Mouse (Mus musculus): Measurements from ENCODE around the gene Notch4. TPM values are rescaled to one million over a fixed set of nuclear protein-coding genes. Genes with fewer than 3 reads are reported as not detected.
A peak's percentile ranks its signal among the peaks of the same experiment; 100 is the strongest.

Gene Notch4
- polyA plus RNA-seq, 1 experiment from 2014 or later, result 13.6 TPM

DNA sequence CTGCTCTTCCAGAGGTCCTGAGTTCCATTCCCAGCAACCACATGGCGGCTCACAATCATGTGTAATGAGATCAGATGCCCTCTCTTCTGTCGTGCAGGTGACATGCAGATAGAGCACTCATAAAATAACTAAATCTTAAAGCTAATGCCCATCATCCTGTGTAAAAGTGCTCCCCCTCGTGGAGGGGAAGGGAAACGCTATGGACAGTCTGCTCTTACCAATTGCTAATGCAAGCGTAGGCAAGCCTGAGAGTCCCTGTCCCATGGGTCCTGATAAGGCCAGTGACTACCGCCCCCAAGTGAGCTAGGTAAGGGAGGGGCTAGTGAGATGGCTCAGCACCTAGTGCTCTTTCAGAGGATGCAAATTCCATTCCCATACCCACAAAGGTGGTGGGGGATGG lies 54.9 kb downstream of the Notch4 start:
- no peaks in the 10 kb centered on the region for H3K9me3 ChIP-seq
- H3K36me3 ChIP-seq, result peaks cover 59% of the 10 kb centered on the region
- H3K27me3 ChIP-seq, result no peaks in the 10 kb centered on the region
- H3K4me1 ChIP-seq, result no peaks in the 10 kb centered on the region
- H3K9ac ChIP-seq (replicated peaks), result no peak overlapping the region
- ATAC-seq (ENCODE audit: low FRiP score, low read depth), result no peak
- 20% methylated on average over 6 of the region's 6 CpGs for WGBS
- no peak overlapping the region for H3K4me3 ChIP-seq
- H3K27ac ChIP-seq (replicated peaks), result no peak overlapping the region
- H3K4me2 ChIP-seq (replicated peaks), result no peak overlapping the region

DNA sequence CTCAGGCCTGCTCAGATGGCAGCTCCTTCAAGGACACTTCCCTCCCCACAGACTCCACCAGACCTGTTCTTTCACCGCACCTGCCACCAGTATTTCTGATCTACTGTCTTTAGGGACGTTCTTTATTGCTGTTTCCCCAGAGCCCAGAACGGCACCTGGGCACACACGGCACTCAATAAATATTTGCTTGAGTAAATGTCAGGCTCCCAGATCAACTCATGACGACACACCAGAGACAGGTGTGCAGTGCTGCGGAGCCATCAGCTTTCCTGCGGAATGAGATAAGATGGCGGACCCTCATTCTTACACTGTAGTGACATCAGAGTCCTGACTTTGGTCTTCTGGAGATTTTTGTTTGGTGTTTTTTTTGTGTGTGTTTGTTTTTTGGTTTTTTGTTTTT lies 56.9 kb downstream of the Notch4 start:
- no peak for ATAC-seq (ENCODE audit: low FRiP score, low read depth)
- H3K27me3 ChIP-seq, result no peaks in the 10 kb centered on the region
- peaks cover 48% of the 10 kb centered on the region for H3K36me3 ChIP-seq
- 92% methylated on average over 8 of the region's 8 CpGs for WGBS
- H3K4me1 ChIP-seq, result peaks cover 1% of the 10 kb centered on the region
- no peak overlapping the region for H3K9ac ChIP-seq (replicated peaks)
- H3K9me3 ChIP-seq, result no peaks in the 10 kb centered on the region
- no peak overlapping the region for H3K27ac ChIP-seq (replicated peaks)
- no peak overlapping the region for H3K4me2 ChIP-seq (replicated peaks)
- H3K4me3 ChIP-seq, result no peak overlapping the region

DNA sequence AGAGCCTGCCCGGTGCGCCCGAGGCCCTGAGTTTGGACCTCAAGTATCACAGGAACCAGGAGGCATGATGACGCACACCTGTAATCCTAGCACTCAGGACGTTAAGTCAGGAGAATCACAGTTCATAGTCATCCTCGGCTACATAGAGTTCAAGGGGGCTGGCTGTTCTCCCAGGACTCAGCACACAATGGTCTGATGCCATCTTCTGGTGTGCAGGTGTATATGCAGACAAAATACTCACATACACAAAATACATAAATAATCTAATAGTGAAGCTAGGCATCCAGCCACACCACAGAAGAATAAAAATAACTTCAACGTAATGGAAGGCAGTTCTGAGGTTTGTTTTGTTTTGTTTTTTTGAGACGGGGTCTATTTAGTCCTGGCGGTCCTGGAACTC lies 59.1 kb downstream of the Notch4 start:
- ATAC-seq (ENCODE audit: low FRiP score, low read depth), result no peak
- H3K9me3 ChIP-seq, result no peaks in the 10 kb centered on the region

DNA sequence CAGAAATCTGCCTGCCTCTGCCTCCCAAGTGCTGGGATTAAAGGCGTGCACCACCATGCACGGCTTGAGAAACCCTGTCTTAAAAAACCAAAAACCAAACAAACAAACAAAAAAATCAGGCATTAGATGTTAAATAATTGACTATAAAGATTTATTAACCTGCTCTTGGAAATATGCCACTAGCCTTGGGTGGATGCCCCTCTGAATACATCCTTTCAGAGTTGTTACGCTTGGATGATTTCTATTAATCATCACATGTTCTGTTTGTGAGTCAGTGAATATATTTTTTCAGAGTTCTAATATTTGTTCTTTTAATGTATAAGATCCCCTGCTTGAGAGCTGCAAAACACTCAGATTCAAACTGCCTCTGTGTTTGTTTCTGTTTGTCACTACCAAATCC lies 60.9 kb downstream of the Notch4 start:
- ATAC-seq (ENCODE audit: low FRiP score, low read depth), result no peak
- 97% methylated on average over 3 of the region's 3 CpGs for whole genome bisulfite sequencing
- H3K27me3 ChIP-seq, result peaks cover 4% of the 10 kb centered on the region

More for the DNA sequence above, 59.1 kb downstream of the Notch4 start:
- no peak overlapping the region for H3K27ac ChIP-seq (replicated peaks)
- 91% methylated on average over 9 of the region's 9 CpGs for WGBS
- H3K4me2 ChIP-seq (replicated peaks), result no peak overlapping the region
- H3K9ac ChIP-seq (replicated peaks), result no peak overlapping the region
- peaks cover 31% of the 10 kb centered on the region for H3K36me3 ChIP-seq
- H3K27me3 ChIP-seq, result no peaks in the 10 kb centered on the region
- peaks cover 13% of the 10 kb centered on the region for H3K4me1 ChIP-seq
- H3K4me3 ChIP-seq, result no peak overlapping the region

DNA sequence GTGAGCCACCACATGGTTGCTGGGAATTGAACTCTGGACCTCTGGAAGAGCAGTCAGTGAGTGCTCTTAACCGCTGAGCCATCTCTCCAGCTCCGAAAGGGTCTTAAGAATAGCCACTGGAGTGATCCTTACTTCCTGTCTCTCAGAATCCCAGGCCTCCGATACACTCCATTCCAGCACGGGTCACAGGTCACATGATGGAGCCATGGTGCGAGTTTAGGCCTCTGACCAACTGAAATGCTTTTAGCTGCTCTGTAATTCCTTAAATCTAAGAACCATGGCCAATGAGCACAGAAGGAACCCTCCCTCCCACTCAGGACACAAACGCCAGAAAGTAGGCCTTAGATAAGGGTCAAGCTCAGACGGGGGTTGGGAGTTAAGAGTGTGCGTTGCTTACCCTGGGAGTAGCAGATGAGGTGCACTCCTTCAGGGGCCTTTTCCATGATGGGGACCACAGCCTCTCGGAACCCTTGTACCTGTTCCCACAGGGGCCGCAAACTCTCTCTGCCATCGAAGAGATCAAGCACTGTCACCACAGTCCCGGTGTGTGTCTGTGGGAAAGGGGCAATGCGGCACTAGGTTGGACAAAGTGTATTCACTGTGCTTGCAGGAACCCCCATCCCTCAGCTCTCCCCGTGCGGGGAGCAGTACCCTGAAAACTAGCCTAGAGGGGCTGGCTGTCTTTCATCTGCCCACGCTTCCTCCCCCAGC lies 62.1 kb downstream of the Notch4 start:
- WGBS, result 52% methylated on average over 16 of the region's 16 CpGs
- H3K4me1 ChIP-seq, result peaks cover 44% of the 10 kb centered on the region
- no peak for ATAC-seq (ENCODE audit: low FRiP score, low read depth)
- peaks cover 22% of the 10 kb centered on the region for H3K36me3 ChIP-seq
- peak overlapping the region; percentile 58 for H3K4me3 ChIP-seq
- H3K27me3 ChIP-seq, result peaks cover 16% of the 10 kb centered on the region
- no peaks in the 10 kb centered on the region for H3K9me3 ChIP-seq
- peak overlapping the region; percentile 91 for H3K4me2 ChIP-seq (replicated peaks)
- peak overlapping the region; percentile 88 for H3K27ac ChIP-seq (replicated peaks)
- peak overlapping the region; percentile 68 for H3K9ac ChIP-seq (replicated peaks)

More for the DNA sequence above, 60.9 kb downstream of the Notch4 start:
- Histone ChIP-seq H3K27ac (replicated peaks) (no peak overlapping the region), H3K4me1 (peaks cover 31% of the 10 kb centered on the region), H3K4me2 (replicated peaks) (no peak overlapping the region), H3K9ac (replicated peaks) (no peak overlapping the region), H3K36me3 (peaks cover 27% of the 10 kb centered on the region), H3K4me3 (no peak overlapping the region), H3K9me3 (no peaks in the 10 kb centered on the region)

DNA sequence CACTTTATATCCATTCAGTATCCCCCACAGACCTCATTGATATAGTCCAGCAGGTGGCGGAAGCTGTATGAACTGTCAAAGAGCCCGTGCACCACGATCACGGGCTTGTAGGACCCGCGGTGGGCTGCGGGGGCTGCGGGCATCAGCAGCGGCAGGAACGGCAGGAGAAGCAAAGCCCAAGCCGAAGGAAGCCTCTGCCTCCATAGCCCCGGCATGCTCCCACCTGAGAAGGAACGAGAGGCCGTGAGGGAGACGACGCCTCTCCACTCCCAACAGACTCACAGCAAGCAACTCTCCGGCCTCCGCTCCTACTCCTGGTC lies 62.7 kb downstream of the Notch4 start:
- peak overlapping the region; percentile 58 for H3K4me3 ChIP-seq
- WGBS, result under 1% methylated on average over 18 of the region's 18 CpGs
- peaks cover 18% of the 10 kb centered on the region for H3K36me3 ChIP-seq
- peaks cover 22% of the 10 kb centered on the region for H3K27me3 ChIP-seq
- peak overlapping the region; percentile 68 for H3K9ac ChIP-seq (replicated peaks)
- H3K4me2 ChIP-seq (replicated peaks), result peak overlapping the region; percentile 91
- no peaks in the 10 kb centered on the region for H3K9me3 ChIP-seq
- ATAC-seq (ENCODE audit: low FRiP score, low read depth), result peak; percentile 17; the same call in 1 of the 2 replicates
- peaks cover 49% of the 10 kb centered on the region for H3K4me1 ChIP-seq
- H3K27ac ChIP-seq (replicated peaks), result peak overlapping the region; percentile 88

DNA sequence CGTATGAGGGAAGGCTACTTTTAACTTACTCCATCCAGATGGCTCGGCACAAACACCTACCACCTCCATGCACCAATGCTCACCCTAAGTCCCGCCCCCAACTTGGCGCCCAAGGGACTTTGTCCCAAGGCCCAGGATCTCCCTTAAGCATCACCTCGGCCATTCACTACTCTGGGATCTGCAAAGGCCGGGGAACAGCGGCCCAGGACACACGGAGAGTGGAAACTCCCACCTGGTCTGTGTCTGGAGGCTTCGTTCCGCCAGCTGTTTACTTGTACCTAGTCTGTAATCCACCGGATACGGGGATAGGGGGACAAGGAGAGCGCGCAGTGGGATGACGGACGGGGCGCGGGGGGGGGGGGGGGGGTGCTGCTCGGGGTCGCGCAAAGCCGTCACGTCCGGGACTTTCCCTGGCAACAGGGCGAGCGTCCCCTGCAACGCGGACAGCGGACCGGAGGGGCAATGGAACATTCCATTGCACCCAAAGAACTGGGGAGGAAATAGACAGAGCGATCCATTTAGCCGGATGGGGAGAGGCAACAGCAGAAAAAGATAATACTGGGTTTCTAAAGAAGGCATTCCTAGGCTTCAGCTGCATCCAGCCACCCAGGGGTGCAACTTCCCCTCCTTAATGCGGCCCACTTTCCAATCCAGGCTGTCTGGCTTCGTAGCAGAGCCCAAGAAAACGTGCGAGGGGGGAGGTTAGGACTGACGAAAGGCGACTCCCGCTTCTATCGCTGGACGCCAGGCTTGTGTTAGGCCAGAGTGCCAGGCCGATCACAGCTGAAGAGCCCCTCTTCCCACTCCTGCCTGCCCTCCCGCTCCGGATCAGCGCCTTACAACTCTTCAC lies 63.2 kb downstream of the Notch4 start:
- peaks cover 12% of the 10 kb centered on the region for H3K36me3 ChIP-seq
- peaks cover 55% of the 10 kb centered on the region for H3K4me1 ChIP-seq
- H3K27me3 ChIP-seq, result peaks cover 27% of the 10 kb centered on the region
- peak overlapping the region; percentile 91 for H3K4me2 ChIP-seq (replicated peaks)
- H3K9ac ChIP-seq (replicated peaks), result peak overlapping the region; percentile 68
- H3K9me3 ChIP-seq, result no peaks in the 10 kb centered on the region
- H3K4me3 ChIP-seq, result peak overlapping the region; percentile 58
- WGBS, result 0% methylated on average over 43 of the region's 45 CpGs
- peak; percentile 63 for ATAC-seq (ENCODE audit: low FRiP score, low read depth)
- H3K27ac ChIP-seq (replicated peaks), result peak overlapping the region; percentile 88

DNA sequence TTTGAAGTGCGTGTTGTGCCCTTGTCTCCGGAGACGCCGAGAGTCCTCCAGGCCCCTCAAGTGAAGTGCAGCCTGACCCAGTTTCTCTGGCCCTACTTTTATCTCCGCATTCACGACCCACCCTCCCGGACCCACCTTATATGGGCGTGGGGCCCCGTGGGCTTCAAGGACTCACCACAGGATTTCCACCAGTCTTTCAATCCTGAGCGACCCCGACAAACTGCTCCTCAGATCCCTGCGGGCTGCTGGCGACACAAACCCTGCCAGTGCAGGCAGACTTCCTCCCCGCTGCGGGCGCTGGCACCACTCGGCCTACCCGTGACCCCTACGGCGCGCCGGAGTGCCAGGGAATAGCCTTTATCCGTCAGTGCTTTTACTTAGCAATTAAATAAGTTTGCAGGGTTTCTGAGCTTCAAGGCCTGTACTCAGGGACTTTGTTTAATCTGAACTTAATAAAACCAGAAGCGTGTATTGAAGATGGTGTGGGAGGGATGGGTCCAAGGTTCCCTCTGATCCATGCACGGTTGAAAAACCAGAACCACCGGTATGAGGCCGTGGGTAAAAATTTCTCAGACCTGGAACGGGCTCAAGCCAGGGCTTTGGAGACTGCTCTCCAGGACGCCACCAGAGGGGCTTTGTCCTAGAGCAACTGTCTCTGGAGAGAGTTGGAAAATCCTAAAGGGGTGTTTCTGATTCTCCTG lies 64.0 kb downstream of the Notch4 start, which contains the start of gene Ppt2:
Gene Ppt2 (minus strand): TSS at position 568 of the 701 bp plus-strand sequence.
- H3K27ac ChIP-seq (replicated peaks), result peak within 1 kb of the TSS; percentile 88
- ATAC-seq (ENCODE audit: low FRiP score, low read depth), result no peak
- peak within 1 kb of the TSS; percentile 68 for H3K9ac ChIP-seq (replicated peaks)
- H3K4me3 ChIP-seq, result peak within 1 kb of the TSS; percentile 58
- peak within 1 kb of the TSS; percentile 91 for H3K4me2 ChIP-seq (replicated peaks)
- H3K4me1 ChIP-seq, result peaks cover 57% of the 10 kb centered on the region
- H3K27me3 ChIP-seq, result peaks cover 35% of the 10 kb centered on the region
- WGBS, result 5% methylated on average over 29 of the region's 29 CpGs
- H3K36me3 ChIP-seq, result 0 out of 2 replicates have a peak, but pooled peaks cover 5% of the 10 kb centered on the region
- H3K9me3 ChIP-seq, result no peaks in the 10 kb centered on the region

DNA sequence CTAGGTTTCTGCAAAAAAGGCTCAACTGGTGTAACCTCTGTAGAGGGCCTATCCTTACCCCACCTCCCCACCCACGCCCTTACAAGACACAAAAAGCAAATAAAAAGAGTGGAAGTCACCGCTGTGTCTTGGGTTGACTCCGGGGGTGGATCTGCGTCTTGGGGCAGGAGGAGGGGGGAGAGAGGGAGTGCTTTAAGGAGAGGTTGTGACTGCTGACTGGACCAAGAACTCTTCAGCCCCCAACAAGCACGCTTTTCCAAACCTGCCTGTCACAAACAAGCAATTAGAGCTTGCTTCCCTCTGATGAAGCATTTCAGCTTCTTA lies 64.5 kb downstream of the Notch4 start:
- Histone ChIP-seq H3K9me3 (no peaks in the 10 kb centered on the region), H3K4me1 (peaks cover 57% of the 10 kb centered on the region), H3K27ac (replicated peaks) (peak overlapping the region; percentile 88), H3K9ac (replicated peaks) (peak overlapping the region; percentile 68; the same call in 1 of the 2 replicates), H3K27me3 (peaks cover 40% of the 10 kb centered on the region), H3K4me3 (peak overlapping the region; percentile 58), H3K4me2 (replicated peaks) (peak overlapping the region; percentile 91), H3K36me3 (0 out of 2 replicates have a peak, but pooled peaks cover 5% of the 10 kb centered on the region)
- no peak for ATAC-seq (ENCODE audit: low FRiP score, low read depth)
- 11% methylated on average over 5 of the region's 5 CpGs for WGBS

DNA sequence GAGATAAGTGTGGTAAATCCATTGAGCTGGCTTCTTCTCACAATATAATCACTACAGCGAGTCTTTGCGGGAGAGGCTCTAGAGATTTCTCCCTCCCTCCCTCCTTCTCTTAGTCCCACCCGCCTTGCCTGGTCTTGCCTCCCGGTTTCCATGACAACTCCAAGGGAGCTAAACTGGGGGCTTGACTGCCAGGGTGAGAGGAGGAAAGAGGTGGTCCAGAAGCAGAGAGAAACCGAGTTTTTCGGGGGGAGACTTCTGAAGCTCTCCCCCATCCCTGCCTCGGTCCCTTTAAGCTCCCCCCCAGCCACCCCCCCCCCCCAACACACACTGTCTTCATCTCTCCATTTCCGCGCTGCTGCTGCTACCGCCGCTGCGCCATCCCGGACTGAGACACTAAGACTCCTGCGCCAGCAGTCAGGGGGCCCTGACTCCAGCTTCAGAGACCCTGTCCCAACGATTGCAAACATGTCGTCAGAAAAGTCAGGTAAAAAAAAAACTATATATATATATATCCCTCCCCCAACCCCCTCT lies 65.2 kb downstream of the Notch4 start, which contains the start of gene Prrt1:
Gene Prrt1 (plus strand): TSS at position 313 of the 531 bp plus-strand sequence.
- Histone ChIP-seq H3K36me3 (0 out of 2 replicates have a peak, but pooled peaks cover 5% of the 10 kb centered on the region), H3K4me2 (replicated peaks) (peak within 1 kb of the TSS; percentile 91), H3K27me3 (peaks cover 40% of the 10 kb centered on the region), H3K4me1 (peaks cover 57% of the 10 kb centered on the region), H3K4me3 (peak within 1 kb of the TSS; percentile 58), H3K9ac (replicated peaks) (peak within 1 kb of the TSS; percentile 68; the same call in 1 of the 2 replicates), H3K9me3 (no peaks in the 10 kb centered on the region), H3K27ac (replicated peaks) (peak within 1 kb of the TSS; percentile 88)
- 1% methylated on average over 15 of the region's 16 CpGs for WGBS
- ATAC-seq (ENCODE audit: low FRiP score, low read depth), result peak; percentile 42; the same call in 1 of the 2 replicates

DNA sequence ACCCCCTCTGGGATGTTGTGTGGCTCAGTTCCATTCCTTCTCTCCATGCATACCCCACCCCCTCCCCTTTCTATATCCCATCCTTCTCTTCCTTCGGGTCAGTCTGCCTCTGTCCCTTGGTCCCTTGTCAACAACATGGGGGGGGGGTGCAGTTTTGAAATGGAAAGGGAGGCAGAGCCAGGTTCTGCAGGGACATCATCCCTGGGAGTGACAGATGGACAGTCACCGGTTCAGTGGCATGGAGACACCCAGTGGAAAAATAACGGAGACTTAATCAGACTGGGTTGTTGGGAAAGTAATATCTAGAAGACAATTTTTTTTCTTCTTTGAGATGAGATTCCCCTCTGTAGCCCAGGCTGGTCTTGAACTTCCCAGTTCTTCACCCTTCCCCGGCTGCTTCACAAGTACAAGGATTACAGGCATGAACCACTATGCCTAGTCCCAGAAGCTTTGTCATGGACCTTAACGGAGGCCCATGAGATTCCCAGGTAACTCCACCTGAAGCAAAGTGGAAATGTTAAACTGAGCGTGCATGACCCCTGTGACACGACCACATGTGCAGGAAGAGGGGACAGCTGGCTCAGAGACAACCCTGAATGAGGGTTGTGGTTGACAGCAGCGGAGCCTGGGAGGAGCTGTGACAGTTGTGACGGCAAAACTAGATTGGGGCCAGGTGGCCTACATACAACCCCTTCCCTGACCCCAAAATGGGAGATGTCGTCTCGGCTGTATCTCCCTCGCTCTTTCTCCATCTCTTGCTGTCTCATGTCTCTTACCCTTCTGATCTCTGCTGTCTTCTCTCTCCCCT lies 65.9 kb downstream of the Notch4 start:
- H3K27me3 ChIP-seq, result peaks cover 40% of the 10 kb centered on the region
- peak overlapping the region; percentile 88; the same call in 1 of the 2 replicates for H3K27ac ChIP-seq (replicated peaks)
- H3K4me1 ChIP-seq, result peaks cover 57% of the 10 kb centered on the region
- WGBS, result 12% methylated on average over 12 of the region's 12 CpGs
- no peak for ATAC-seq (ENCODE audit: low FRiP score, low read depth)
- peak overlapping the region; percentile 52; the same call in 1 of the 2 replicates for H3K9ac ChIP-seq (replicated peaks)
- H3K4me2 ChIP-seq (replicated peaks), result peak overlapping the region; percentile 91
- 0 out of 2 replicates have a peak, but pooled peaks cover 5% of the 10 kb centered on the region for H3K36me3 ChIP-seq
- no peaks in the 10 kb centered on the region for H3K9me3 ChIP-seq
- H3K4me3 ChIP-seq, result peak overlapping the region; percentile 58
